Mouse (Mus musculus): ENCODE measurements around the gene Klhl12. TPM values are rescaled to one million over a fixed set of nuclear protein-coding genes. Genes with fewer than 3 reads are reported as not detected.
A peak's percentile ranks its signal among the peaks of the same experiment; 100 is the strongest.
"Not testable (repeated sequence)": the region's sequence is repeated elsewhere in the genome, so short reads cannot be mapped to it uniquely, and the experiment has no call there.

The Klhl12 gene
- total RNA-seq, 2 experiments from 2014 or later = 25.4 to 26.5 TPM

- no peak for DNase-seq (ENCODE audit: low spot score in 2 of 2)
These were observed 9.9 kb upstream of the Klhl12 start for GRCm38 (mm10) chr1:134445418-134445817.

DNA sequence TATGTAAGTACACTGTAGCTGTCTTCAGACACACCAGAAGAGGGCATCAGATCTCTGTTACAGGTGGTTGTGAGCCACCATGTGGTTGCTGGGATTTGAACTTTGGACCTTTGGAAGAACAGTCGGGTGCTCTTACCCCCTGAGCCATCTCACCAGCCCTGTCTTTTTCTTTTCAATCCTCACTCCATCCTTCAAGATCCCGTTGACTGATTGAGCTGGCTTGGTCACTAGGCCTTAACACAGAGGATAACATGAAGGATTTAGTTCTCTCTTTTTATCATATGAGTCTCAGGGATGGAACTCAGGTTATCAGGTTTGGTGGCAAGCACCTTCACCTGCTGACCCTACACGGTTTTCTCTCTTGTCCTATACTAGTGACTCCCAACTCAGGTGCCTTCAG, 6.8 kb upstream of the Klhl12 start:
- not testable (repeated sequence) for DNase-seq (ENCODE audit: low spot score in 2 of 2)

GRCm38 (mm10) chr1:134450201-134450600, 5.1 kb upstream of the Klhl12 start:
- DNase-seq (ENCODE audit: low spot score in 2 of 2) = no peak

- DNase-seq (ENCODE audit: low spot score in 2 of 2) = peak in 1 of 2 experiments; percentile 16
These were observed 4.3 kb upstream of the Klhl12 start for GRCm38 (mm10) chr1:134450986-134451385.

- no peak for DNase-seq (ENCODE audit: low spot score in 2 of 2)
These were observed 729 bp downstream of the Klhl12 start for GRCm38 (mm10) chr1:134456060-134456459.

GRCm38 (mm10) chr1:134458139-134458727, 2.9 kb downstream of the Klhl12 start:
- no peak for DNase-seq (ENCODE audit: low spot score in 2 of 2)

- no peak for DNase-seq (ENCODE audit: low spot score in 2 of 2)
These were observed 5.3 kb downstream of the Klhl12 start for GRCm38 (mm10) chr1:134460294-134461284.

GRCm38 (mm10) chr1:134484623-134485022, 29.3 kb downstream of the Klhl12 start:
- no peak for DNase-seq (ENCODE audit: low spot score in 2 of 2)

GRCm38 (mm10) chr1:134490903-134491801, 35.8 kb downstream of the Klhl12 start:
- DNase-seq (ENCODE audit: low spot score in 2 of 2) = no peak

DNA sequence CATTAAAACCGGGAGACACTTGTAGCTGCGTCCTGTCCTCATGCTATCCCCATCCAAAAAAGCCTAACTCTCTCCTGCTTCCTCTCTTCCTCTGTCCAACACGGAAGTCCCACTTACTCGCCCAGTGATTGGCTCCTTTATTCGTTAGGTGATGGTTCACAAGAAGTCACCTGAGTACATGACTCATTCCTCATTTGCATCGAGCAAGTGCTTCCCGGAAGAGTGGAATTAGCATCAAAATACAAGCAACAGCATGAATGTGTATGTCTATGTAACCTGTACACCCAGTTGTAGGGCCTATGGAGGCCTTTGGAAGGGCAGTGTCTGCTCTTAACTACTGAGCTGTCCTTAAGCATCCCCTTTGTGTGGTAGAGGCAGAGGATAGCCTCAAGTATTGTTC, 36.9 kb downstream of the Klhl12 start:
- no peak for DNase-seq (ENCODE audit: low spot score in 2 of 2)

- no peak for DNase-seq (ENCODE audit: low spot score in 2 of 2)
These were observed 38.2 kb downstream of the Klhl12 start for GRCm38 (mm10) chr1:134493496-134493895.

DNA sequence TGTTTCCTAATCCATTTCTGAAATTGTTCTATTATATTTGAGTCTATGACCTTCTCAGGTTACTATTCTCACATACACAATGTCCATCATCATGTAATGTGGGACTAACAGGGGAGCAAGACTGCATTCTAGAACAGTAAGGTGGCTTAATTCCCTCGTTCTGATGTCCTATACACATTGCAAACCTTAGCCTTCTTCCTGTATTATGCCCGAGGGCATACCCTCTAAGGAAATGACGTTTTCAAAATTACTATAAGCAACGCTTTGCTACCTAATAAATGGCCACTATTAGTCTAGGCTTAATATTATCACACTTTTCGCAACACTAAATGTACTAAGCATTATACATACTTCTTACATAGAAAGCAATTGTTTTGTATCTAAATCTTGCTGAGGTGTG, 38.6 kb downstream of the Klhl12 start:
- no peak for DNase-seq (ENCODE audit: low spot score in 2 of 2)

GRCm38 (mm10) chr1:134494428-134495215, 39.3 kb downstream of the Klhl12 start, which contains the start of gene Rabif:
TSS of gene Rabif (plus strand) at chr1:134494648.
- DNase-seq (ENCODE audit: low spot score in 2 of 2) = peak; percentile 98

DNA sequence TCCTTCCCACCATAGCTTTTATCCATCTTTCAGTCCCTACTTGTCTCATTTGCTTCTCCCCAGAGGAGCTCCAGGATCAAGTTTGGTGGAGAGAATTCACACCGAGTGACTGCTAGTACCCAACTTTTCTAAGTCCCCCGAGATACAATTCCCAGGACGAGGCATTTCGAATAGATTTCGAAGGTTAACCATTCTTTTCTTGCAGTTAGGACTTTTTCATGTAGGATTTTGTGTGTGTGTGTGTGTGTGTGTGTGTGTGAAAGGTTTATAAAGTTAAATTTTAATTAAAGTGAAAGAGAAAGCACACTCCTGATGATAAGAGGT, 39.8 kb downstream of the Klhl12 start:
- no peak for DNase-seq (ENCODE audit: low spot score in 2 of 2)

DNA sequence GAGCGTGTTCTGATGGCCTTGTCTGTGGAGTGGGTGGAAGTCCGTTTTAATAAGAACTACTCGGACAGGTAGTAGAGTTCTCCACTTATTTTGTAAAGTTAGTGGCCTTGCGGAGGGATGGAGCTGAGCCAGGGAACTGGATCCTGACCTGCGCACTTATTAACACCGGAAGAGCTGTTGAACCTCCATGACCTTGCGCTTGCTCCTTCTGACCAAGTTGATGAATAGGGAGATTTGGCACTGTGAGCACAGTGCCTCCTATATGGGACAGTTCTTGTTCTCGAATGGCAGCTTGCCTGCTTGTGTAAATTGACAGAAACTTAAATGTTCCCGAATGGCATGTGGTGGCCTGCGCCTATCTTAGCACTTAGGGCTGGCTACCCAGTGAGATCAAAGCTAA, 40.7 kb downstream of the Klhl12 start:
- no peak for DNase-seq (ENCODE audit: low spot score in 2 of 2)

- DNase-seq (ENCODE audit: low spot score in 2 of 2) = no peak
These were observed 45.6 kb downstream of the Klhl12 start for GRCm38 (mm10) chr1:134500916-134501315.

DNA sequence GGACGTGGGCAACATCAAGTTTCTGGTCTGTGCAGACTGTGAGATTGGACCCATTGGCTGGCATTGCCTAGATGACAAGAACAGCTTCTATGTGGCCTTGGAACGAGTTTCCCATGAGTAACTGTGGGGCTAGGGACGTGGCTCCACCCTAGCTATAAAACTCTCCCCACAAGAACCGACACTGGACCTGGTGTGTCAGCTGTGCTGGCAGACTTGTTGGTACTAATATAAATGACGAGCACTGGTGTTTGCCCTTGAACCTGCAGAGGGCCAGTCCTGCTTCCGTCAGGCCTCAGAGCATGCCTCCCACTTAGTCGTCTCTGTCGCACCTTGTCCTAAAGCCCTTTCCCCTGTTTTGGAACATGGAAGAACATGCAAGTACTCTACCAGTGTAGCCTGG, 50.9 kb downstream of the Klhl12 start:
- DNase-seq (ENCODE audit: low spot score in 2 of 2) = no peak

DNA sequence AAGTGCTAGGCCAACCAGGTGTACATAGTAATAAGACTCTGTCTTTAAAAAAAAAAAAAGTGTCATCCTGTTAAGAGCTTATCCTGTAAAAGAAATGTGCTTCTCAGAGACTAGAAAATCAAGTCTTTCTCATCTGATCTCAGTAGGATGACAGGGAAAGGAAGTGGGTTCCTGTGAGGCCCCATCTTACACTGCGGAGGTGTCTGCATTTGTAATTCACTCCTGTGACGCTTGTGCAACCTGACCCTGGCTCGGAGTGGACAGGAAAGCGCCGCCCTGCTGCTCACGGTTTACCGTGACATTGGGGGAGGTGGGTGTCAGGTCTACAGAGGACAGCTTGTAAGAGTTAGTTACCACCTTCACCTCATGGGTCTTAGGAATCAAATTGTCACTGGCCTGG, 54.7 kb downstream of the Klhl12 start:
- DNase-seq (ENCODE audit: low spot score in 2 of 2) = no peak

- DNase-seq (ENCODE audit: low spot score in 2 of 2) = no peak
These were observed 56.9 kb downstream of the Klhl12 start for GRCm38 (mm10) chr1:134512183-134512582.

GRCm38 (mm10) chr1:134512584-134512983, 57.3 kb downstream of the Klhl12 start:
- no peak for DNase-seq (ENCODE audit: low spot score in 2 of 2)
